Mouse (Mus musculus) kidney, adult 2 months (tissue): ENCODE measurements around the gene Glis3.

Source experiments
- CTCF ChIP-seq: fragments of 200-500 bp; conservative IDR thresholded peaks from 2 replicates; pipeline ENCODE4 v1.5.1; 2011; ENCODE audit warnings: low read depth, mild to moderate bottlenecking, control low read depth, low read length, moderate library complexity, mixed read lengths; ENCODE audit not compliant: insufficient read depth, insufficient read length
- POLR2A ChIP-seq: fragments of 200-500 bp; IDR thresholded peaks from one replicate; pipeline ENCODE4 v1.6.1; 2011; ENCODE audit warnings: low read depth, low read length, control low read depth

- TF ChIP-seq POLR2A (no peak), CTCF (no peak)
Observed at GRCm38 (mm10) chr19:28635991-28636553, 43.8 kb downstream of the Glis3 start.
